Mouse (Mus musculus) WW6 (cell line): ENCODE data around the gene Lima1.

Source experiments
- DNase-seq: peaks from one replicate; pipeline ENCODE4 v3.0.0-alpha.2; 2013; ENCODE audit warnings: low read depth, low spot score

The Lima1 gene

DNA sequence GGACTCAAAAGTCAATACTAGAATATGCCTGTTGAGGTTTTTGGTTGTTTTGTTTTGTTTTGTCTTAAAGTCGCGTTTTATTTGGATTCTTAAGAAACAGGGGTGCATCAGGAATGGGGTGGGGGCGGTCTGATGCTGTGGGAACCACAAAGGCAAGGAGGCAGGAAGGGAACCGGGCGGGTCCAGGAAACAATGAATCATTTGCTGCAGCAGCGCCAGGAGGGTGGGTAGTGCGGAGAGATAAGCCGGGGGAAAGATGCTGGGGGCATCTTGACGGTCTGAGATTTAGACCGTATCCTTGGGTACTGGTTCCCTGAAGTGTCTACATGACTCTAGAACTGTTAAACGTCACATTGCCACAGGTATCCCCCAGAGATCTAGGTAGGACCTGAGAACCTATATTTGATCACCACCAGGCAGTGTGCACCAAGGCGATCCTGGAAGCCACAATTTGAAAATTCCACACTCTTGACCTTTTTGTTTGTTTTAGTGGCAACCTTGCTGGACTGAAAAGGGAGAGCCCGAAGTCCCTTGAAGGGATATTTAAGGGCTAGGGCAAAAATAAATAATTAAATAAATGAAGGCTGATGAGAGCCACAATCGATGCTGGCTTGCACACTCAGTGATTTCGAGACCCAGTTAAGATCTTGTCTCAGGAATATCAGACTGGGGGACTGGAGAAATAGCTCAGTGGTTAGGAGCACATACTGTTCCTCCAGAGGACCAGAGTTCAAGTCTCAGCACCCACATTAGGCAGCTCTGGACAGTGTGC is 8.6 kb downstream of the Lima1 start:
- no peak for DNase-seq

DNA sequence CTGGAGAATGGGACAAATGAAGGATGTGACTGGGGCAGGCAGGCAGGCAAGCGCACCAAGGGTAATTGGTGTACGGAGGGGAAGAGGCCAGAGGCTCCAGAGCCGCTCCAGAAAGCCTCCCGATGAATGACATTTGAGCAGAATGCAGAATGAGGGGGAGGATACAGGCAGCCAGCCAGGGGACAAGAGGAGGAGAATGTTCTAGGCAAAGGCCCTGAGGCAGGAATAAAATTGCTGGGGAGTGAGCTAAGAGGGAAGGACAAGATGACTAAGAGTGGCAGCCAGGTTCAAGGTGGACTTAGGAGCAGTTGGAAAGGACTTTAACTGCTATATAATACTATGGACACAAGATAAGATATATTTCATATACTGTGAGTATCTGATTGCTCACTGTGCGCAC is 9.3 kb downstream of the Lima1 start:
- DNase-seq = no peak

DNA sequence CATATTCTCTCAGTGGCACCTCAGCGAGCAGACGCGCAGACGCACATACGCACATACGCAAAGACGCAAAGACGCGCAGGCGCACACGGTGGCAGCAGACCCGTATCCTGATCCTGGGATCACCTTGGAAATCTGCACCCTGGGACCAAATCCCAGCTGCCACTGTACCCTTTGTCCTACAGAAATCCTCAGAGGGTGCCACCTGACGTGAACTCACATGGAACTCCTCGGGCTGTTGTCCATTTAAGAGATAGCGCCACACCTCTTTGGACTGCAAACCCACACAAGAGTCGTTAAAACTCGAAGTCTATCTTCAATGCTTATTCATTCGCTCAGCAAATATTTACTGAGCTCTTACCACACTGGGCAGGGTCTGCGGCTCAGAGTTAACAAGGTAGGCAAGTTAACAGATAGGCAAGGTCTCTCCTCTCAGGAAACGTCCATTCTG is 9.7 kb downstream of the Lima1 start:
- no peak for DNase-seq

DNA sequence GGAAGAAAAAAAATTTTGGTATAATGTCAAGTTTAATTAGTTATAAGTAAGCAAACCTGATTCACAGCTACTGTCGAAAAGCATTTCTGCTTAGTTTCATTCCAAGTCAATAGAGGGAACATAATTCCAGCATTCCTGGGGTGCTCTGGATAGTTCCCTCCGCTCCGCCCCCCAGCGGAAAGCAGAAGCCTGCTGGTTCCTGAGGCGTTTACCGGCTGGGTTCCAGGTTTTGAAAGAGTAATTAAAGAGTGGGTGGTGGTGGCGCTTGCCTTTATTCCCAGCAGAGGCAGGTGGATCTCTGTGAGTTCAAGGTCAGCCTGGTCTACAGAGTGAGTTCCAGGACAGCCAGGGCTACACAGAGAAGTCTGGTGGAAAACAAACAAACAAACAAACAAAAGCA is 10.2 kb downstream of the Lima1 start:
- DNase-seq = no peak

DNA sequence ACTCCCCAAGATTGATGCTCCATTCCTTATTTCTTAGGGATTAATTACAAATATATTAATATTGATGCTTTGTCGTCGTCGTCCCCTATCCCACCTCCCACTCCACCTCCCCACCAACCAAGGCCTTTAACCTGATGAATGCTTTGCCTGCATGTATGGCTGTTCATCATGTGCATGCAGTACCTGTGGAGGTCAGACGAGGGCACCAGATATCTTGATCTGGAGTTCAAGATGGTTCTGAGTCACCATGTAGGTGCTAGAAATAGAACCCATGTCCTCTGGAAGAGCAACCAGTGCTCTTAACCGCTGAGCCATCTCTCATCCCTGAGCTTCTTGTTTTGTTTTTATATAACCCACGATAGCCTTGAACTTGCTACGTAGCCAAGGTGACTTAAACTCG is 11.5 kb downstream of the Lima1 start:
- no peak for DNase-seq

DNA sequence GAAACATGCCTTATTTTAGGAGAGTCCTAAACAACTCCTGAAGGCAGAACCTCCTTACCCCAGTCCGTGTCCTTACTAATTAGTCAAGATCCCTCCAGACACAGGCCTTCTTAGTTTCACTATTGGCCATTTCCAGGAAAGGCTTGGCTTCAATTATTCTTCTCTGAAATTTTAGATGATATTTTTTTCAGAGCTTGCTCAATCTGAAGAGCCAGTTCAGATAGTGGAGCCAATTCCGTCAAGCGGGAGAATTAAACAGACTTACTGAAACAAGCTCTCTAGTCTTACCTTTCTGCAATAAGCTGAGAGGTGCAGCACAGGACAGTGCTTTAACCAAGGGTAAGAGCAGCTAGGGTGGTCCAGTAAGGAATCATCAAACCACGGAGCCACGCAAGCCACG is 11.9 kb downstream of the Lima1 start:
- DNase-seq = no peak

DNA sequence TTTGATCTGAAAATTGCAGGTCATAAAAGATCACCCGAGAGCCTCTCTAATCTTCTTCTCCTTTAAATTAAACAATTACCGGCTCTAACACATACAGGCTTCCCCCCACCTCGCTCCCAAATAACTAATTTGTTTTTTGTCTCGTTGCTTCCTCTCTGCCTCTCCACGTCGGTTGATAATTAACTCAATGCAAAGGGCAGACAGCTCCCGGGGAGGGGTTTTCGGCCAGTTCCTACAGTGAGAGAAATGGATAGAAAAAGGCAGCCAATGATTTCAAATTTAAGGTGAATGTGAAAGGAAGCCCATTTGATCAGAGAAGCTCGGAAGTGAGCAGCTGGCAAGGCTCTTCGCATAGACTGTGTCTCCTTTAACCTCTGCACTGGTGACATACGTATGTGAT is 12.8 kb downstream of the Lima1 start:
- DNase-seq = no peak

DNA sequence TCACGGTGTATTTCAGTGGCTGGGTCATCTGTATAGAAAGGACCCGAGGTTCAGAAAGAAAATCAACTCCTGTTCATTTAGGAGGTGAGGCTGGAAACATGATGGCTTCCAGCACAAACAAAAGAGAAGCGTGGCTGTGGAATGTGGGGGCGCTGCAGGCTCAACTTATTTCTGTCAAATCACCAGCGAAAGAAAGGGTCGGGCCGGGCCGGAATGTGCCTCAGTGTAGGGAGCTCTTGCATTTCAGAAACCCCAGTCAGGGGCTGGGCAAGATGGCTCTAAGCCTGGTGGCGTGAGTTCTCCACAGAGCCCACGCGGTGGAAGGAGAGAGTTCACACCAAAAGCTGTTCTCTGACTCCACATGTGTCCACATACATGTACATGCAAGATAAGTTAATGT is 13.3 kb downstream of the Lima1 start:
- no peak for DNase-seq

DNA sequence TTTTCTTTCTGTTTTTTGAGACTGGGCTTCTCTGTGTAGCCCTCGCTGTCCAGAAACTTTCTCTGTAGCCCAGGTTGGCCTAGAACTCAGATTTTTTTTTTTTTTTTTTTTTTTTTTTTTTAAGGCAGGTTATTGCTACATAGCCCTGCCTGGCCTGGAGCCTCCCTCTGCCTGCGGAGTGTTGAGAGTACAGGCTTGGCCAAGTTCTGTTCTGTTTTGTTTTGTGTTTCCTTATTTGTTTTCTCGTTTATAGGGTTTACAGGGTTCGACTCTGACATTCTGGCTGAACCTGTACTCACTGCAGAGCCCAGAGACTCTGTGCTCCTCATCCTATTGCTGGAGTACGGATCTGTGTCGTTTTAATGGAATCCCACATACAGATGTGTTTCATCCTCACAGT is 13.7 kb downstream of the Lima1 start:
- no peak for DNase-seq

DNA sequence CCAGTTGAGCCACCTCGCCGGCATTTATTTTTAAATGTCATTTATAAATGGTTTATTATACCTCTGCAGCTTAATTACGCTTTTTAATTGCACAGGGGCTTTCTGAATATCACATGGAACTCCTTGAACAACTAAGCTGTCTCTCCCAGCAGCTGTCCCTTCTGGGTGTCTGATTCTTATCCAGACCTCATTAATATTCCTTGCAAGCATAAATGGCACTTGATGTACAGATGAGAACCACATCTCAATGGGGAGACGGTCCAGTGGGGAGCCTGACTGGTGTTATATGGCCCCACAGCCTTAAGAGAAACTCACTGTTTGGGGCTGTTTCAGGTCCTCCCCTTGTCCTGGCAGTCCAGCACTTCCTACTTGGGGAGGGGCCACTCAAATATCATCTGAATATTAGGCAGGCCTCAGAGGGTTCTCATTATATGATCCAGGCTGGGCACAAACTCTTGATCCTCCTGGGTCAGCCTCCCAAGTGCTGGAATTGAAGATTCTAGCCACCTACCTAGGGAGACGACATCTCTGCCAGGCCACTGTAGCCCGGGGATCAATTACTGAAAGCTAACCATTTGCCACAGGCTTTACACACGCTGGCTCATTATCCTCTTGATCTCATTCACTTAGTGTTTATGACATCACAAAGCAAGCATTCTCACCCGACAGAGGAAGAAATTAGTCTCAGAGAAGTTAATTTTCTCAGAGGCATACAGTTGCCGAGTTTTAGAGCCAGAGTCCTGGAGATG is 15.4 kb downstream of the Lima1 start:
- DNase-seq = no peak

DNA sequence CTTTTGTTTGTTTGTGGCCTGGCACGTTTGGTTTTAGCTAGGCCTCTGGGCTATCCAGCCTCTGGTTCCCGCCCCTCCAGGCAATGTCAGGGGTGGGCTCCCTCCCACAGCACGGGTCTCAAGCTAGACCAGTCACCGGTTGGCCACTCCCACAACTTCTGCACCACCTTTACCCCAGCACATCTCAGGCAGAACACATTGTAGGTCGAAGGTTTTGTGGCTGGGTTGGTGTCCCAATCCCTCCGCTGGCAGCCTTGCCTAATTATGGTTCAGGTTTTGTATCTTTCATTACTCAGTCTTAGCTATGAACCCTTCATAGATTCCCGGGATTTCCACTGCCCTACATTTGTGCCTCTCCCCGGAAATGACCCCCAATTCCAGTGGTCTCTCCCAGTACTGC is 17.8 kb downstream of the Lima1 start:
- no peak for DNase-seq

DNA sequence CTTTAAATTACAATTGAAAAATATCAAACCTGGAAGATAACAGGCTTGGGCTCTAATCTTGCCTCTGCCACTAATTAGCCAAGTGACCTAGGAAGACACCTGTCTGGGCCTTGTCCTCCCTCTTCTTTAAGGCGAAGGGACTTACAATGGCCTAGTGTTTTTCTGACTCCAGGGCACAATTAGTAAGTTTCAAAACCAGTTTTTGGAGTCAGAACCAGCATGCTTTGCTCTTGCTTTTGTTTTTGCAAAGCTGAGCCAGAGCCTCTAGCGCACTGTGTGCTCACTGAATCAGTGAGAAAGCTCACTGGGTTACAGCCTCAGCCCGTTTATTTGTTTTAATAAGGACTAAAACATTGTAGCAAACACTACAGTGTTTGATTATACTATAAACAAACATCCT is 20.1 kb downstream of the Lima1 start:
- DNase-seq = no peak

DNA sequence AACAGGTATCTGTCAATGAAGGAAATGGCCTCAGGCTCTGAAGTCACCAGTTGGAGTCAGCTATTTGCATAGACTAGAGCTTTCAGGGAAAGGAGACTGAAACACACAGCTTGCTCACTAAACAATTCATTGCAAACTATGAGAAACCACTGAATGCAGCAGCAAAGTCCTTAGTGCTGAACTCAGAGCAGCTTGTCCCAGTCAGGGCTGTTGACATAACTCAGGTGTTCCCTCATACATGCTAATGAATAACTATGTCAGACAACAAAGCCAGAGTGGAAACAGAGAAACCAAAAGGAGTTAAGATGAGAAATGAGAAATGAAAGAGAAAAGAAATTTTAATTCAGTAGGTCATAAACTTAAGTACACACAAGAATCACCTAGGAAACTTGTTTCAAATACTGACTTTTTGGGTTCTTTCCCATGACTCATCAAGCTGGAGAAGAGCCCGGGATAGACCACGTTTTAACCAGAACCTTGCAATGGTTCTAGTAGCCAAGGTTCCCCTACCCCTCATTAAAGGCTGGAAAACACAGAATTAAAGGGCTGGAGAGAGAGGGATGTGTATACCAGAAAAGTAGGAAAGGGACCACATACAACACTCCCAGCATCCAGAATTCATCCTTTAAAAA is 22.5 kb downstream of the Lima1 start:
- DNase-seq = no peak

DNA sequence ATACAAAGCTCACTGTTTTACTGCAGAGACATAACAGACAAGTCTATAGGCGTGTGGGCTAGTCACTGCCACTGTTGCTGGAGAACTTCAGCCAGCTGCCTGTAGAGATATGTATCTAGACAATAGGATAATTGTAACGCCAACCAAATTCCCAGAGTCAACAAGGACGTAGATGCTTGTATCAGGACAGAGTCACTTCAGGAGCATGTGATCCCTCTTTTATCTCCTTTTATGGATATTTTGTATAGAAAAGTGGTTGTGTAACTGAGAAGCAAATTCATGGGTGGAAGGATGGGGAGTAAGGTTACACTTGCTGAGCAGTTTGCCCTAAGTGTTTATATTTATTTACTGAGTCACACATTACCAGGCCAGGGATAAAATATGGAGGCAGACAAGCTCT is 25.0 kb downstream of the Lima1 start:
- DNase-seq = no peak

DNA sequence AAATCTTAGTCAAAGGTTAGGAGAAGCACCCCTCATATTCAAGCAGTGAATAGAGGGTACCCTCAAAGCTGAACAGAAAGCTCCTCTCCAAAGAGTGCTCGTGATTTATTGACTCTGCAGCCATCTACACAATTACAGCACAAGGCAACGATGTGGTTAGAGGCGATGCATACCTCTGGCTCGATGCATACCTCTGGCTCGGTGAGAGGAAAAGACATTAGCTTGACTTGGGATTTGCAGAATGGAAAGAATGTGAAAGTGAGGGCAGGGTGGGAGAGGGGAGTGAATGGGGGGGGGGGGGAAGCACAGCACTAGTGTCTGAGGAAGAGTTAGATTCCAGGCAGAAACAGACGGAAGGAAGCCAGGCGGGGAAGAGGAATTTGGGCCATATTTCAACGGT is 27.3 kb downstream of the Lima1 start:
- DNase-seq = no peak

DNA sequence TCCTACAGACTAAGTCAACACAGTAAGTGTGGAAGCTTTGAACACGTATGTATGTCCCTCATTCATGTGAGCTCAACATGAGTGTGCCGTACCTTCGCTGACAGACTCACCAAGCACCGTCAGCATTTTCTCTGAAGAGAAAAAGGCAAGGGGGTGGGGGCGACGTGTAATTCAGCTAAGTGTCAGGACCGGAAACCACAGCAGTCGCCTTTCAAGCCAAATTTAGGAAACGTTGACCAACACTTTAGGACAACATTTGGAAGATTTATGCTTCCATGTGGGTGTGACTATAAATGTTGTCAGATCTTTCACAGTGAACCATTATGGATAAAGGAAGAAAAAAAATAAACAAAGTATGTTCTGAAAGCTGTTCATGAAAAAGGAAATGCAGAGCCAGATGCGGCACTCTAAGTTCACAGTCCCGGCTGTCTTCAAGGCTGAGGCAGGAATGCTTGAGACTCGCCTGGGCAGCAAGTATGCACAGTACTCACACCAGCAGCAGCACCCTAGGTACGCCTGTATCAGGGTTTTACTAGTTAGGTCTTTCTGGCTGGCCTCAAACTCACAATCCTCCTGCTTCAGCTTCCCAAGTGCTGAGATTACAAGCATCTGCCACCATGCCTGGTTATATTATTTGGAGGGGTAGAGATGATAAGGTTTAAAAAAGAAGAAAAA is 27.9 kb downstream of the Lima1 start:
- no peak for DNase-seq

DNA sequence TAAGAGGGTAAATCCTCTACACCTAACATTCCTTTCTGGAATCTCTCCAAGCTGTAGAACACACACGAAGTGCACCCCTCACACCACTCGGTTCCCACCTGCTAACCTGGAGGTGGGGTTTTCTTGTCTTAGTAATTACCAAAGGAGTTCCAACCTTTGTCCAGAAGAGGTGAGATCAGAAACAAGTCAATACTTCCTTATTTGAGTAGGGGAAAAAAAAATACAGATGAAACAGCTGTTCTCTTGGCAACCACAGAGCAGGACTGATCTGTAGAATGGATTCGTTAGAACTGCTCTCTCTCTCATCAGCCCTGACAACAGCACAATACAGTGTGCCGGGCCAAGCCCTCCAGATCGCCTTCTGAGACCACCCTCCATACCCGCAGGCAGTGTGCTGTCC is 28.6 kb downstream of the Lima1 start:
- no peak for DNase-seq

DNA sequence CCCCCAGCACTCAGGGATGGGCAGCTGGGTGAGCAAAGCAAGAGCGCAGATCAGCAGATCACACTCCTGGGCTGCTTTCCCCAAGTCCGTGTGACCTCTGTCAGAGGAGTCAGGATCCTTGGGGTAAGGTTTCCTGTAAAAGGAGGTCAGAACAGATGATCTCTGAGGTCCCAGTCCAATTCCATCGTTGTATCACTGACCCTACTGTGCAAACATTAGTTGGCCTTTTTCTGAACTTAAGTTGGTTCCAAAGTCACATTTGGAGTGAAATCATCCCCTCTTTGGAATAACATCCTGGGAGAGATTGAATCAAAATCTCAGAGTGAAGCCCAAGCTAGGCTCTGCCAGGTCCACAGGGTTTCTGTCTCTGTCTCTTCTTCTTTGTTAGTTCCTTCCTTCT is 31.4 kb downstream of the Lima1 start:
- no peak for DNase-seq

DNA sequence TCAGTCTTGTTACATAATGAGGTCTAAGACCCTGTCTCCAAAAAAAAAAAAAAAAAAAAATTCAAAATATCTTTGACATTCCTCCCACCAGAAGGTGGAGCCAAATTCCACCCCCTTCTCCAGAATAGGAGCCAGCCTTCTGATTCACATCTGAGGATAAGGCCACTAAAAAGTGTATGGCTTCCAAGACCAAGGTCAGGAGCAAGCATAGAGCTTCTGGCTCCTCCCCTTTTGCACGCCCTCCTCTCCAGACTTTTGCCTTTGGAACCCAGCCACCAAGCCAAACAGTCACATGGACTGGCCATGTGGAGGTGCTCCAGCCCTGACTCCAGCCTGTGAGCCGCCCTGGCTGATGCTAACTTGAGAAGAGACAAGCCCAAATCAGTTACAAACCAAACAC is 35.3 kb downstream of the Lima1 start:
- DNase-seq = no peak

DNA sequence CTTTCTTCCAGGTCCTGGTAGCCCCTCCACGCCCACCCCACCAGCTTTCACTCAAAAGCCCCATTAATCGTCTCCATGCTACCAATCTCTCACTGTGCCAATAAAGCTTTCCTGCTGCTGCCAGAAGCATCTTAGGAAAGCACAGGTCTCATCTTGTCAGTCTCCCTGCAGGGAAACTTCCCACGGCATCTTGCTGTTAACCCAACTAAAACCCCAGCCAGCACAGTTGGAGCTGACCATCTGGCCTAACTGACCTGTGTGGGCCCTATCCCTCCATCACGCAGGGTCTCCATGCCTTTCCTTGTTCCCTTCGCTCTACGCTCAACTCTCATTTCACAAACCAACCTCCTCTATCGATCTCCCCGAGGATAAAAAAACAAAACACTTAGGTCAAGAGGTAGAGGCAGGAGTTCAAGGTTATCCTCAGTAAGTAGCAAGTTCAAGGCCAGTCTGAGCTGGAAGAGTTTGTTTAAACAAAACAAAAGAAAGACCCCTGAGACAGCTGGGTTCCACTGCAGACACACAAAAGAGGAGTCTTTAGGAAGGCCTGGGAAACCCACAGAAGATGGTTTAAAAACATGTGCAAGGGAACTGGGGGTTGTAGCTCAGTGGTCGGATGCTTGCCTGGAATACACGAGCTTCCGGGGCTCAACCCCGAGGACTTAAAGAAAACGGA is 36.0 kb downstream of the Lima1 start:
- DNase-seq = no peak

DNA sequence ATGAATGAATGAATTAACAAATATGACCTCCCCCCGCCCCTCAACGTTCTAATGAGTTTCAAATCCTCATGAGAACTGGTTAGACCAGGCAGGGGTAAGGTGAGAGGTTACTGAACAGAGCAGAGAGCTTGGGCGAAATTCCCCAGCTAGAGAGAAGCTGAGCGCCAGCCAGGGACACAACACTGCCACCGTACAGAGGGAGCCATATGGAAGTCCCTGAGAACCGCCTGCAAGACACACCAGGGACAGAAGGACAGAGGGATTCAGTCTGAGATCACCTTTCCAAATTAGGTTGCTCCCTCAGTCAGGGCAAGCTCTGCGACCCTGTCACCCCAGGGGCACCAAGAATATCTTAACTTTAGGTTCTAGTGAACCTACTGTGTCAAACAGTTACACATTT is 37.7 kb downstream of the Lima1 start:
- DNase-seq = no peak

DNA sequence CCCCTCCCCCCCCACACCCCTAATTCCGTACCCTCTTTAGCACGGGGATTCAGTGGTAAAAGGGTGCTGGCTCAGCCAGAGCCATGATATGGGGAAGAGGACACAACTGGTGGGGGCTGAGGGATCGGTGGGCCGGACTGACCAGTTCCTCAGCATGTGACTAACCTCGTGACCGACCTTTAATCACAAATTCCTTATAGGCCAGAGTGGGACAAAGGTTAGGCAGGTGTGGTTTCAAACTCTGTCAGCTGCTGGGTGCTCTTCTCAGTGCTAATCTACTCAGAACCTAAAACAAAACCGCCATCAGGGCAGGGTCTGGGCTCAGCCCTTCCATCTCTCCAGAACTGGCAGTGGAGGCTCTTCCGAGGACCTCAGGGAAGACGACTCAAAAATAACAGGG is 40.1 kb downstream of the Lima1 start:
- DNase-seq = no peak
